Mouse (Mus musculus) large intestine, adult 2 months (tissue): Measurements from ENCODE around the gene Fgfr2. TPM values are rescaled to one million over a fixed set of nuclear protein-coding genes. Genes with fewer than 3 reads are reported as not detected.

Source experiments
- DNase-seq: peaks from one replicate; pipeline ENCODE4 v3.0.0-alpha.2; 2012; ENCODE audit warnings: low read depth, low spot score
- WGBS: fragments of 180-500 bp; shearing (Covaris S2); methylation state at CpG from one replicate; pipeline ENCODE4 v1.1.7; 2018; 5-methylcytosine and 5-hydroxymethylcytosine counted together
- polyA plus RNA-seq: library from polyadenylated mRNA; depleted of rRNA; stranded (reverse); fragments of >200 nt; gene quantifications from 2 replicates; pipeline ENCODE4 v1.2.3, GENCODE M21; 2012

Gene Fgfr2
- polyA plus RNA-seq, 1 experiment: 35.0 TPM

GRCm38 (mm10) chr7:133053757-133054156 lies 69.4 kb downstream of the Fgfr2 start:
- no peak for DNase-seq
- WGBS: 77% methylated on average over 9 of the region's 9 CpGs

- WGBS: 35% methylated on average over 8 of the region's 8 CpGs
- DNase-seq: no peak
Measured at GRCm38 (mm10) chr7:133052819-133053218, 70.3 kb downstream of the Fgfr2 start.

GRCm38 (mm10) chr7:133050681-133051080 lies 72.5 kb downstream of the Fgfr2 start:
- DNase-seq: no peak
- 26% methylated on average over 6 of the region's 6 CpGs for WGBS

GRCm38 (mm10) chr7:133048085-133048630 lies 75.0 kb downstream of the Fgfr2 start:
- no peak for DNase-seq

GRCm38 (mm10) chr7:133047287-133047686 lies 75.9 kb downstream of the Fgfr2 start:
- DNase-seq: no peak
- WGBS: 48% methylated on average over 4 of the region's 4 CpGs

More at GRCm38 (mm10) chr7:133048085-133048630, 75.0 kb downstream of the Fgfr2 start:
- 62% methylated on average over 3 of the region's 3 CpGs for WGBS

GRCm38 (mm10) chr7:133044721-133045120 lies 78.4 kb downstream of the Fgfr2 start:
- DNase-seq: no peak
- 16% methylated on average over 4 of the region's 4 CpGs for WGBS

GRCm38 (mm10) chr7:133041784-133042183 lies 81.4 kb downstream of the Fgfr2 start:
- no peak for DNase-seq
- 45% methylated on average over 3 of the region's 3 CpGs for WGBS

GRCm38 (mm10) chr7:133040688-133041345 lies 82.3 kb downstream of the Fgfr2 start:
- 39% methylated on average over 3 of the region's 3 CpGs for WGBS
- DNase-seq: no peak

GRCm38 (mm10) chr7:133039556-133040255 lies 83.4 kb downstream of the Fgfr2 start:
- WGBS: 86% methylated on average over 3 of the region's 3 CpGs
- DNase-seq: no peak

GRCm38 (mm10) chr7:133037618-133038017 lies 85.5 kb downstream of the Fgfr2 start:
- 41% methylated on average over 4 of the region's 4 CpGs for WGBS
- no peak for DNase-seq

- DNase-seq: no peak
- WGBS: 62% methylated on average over 5 of the region's 5 CpGs
Measured at GRCm38 (mm10) chr7:133037217-133037616, 85.9 kb downstream of the Fgfr2 start.

GRCm38 (mm10) chr7:133035901-133036300 lies 87.2 kb downstream of the Fgfr2 start:
- DNase-seq: no peak

- no peak for DNase-seq
- 45% methylated on average over 9 of the region's 9 CpGs for WGBS
Measured at GRCm38 (mm10) chr7:133032589-133033203, 90.5 kb downstream of the Fgfr2 start.

- WGBS: 29% methylated on average over 8 of the region's 8 CpGs
- DNase-seq: no peak
Measured at GRCm38 (mm10) chr7:133029496-133030047, 93.6 kb downstream of the Fgfr2 start.

- WGBS: 27% methylated on average over 8 of the region's 8 CpGs
- DNase-seq: no peak
Measured at GRCm38 (mm10) chr7:133029004-133029403, 94.1 kb downstream of the Fgfr2 start.

- 85% methylated on average over 4 of the region's 4 CpGs for WGBS
- no peak for DNase-seq
Measured at GRCm38 (mm10) chr7:133027930-133028329, 95.2 kb downstream of the Fgfr2 start.

- WGBS: 16% methylated on average over 1 of the region's 1 CpGs
- no peak for DNase-seq
Measured at GRCm38 (mm10) chr7:133024694-133025093, 98.5 kb downstream of the Fgfr2 start.

- no peak for DNase-seq
- 24% methylated on average over 6 of the region's 6 CpGs for WGBS
Measured at GRCm38 (mm10) chr7:133019481-133020020, 103.6 kb downstream of the Fgfr2 start.

GRCm38 (mm10) chr7:133018961-133019360 lies 104.2 kb downstream of the Fgfr2 start:
- 83% methylated on average over 7 of the region's 7 CpGs for WGBS

More at GRCm38 (mm10) chr7:133018961-133019360, 104.2 kb downstream of the Fgfr2 start:
- no peak for DNase-seq
